17 mouse cellular contexts compared by ENCODE assay signal in genomic region chr12:109538641-109539040, GRCm38 (mm10).
DNase-seq lines count a peak whose midpoint lies in the region; ATAC-seq and TF ChIP-seq lines count a peak whose summit lies in the region.
"Had no signal": no experiment of that assay in that cellular context is flagged by ENCODE, and none has a peak within 500 bp of the region (broad histone marks: within the 10 kb centered on the region; RNA-seq: fewer than 3 reads in every experiment).

No protein-coding gene starts in this region.

- peak; percentile 60 for DNase-seq in adrenal gland, adult 8-10 months
- no peak for DNase-seq in adrenal gland, adult 18-20 months (ENCODE audit: low spot score in 2 of 2)
- DNase-seq in liver (no peak), NIH3T3 (ENCODE audit: low read depth) (peak; percentile 54), MN1 (ENCODE audit: low spot score) (no peak)
- DNase-seq in thymus, adult 2 months, result no peak
- DNase-seq: cerebellum, postnatal 10 days; kidney, adult 9 months; layer of hippocampus, postnatal 36 days; right cerebral cortex, adult 18-20 months; thymus, postnatal 36 days had no signal

- peaks cover 17% of the 10 kb centered on the region for H3K4me1 ChIP-seq in liver, embryonic 12.5 days
- peaks cover 9% of the 10 kb centered on the region for H3K4me1 ChIP-seq in embryonic facial prominence, embryonic 15.5 days
- no peaks in the 10 kb centered on the region for H3K4me1 ChIP-seq in thymus, adult 2 months (replicated peaks; ENCODE audit: control insufficient read depth, insufficient read depth, low read length)

- no peak overlapping the region for H3K9ac ChIP-seq in liver, embryonic 12.5 days
- H3K9ac ChIP-seq in embryonic facial prominence, embryonic 15.5 days, result no peak overlapping the region
- H3K9ac ChIP-seq: heart, embryonic 12.5 days; lung, embryonic 15.5 days had no signal

- no peak overlapping the region for H3K4me3 ChIP-seq in liver, embryonic 12.5 days
- H3K4me3 ChIP-seq in embryonic facial prominence, embryonic 15.5 days (replicated peaks), result no peak overlapping the region
- no peak overlapping the region for H3K4me3 ChIP-seq in thymus, adult 2 months (ENCODE audit: control insufficient read depth, insufficient read depth, low read length)
- H3K4me3 ChIP-seq: heart, embryonic 12.5 days; lung, embryonic 15.5 days; myocyte had no signal

- no peak for ATAC-seq in liver, embryonic 12.5 days
- no peak for ATAC-seq in embryonic facial prominence, embryonic 15.5 days (ENCODE audit: insufficient number of reproducible peaks, low FRiP score, low TSS enrichment, low read depth)

- no peak for TF ChIP-seq POLR2A in thymus, adult 2 months (IDR thresholded peaks at IDR 0.05; ENCODE audit: control insufficient read depth, extremely low read depth, insufficient read depth, low read length, poor library complexity)

- peak overlapping the region; percentile 25; the same call in 1 of the 2 replicates for H3K27ac ChIP-seq in liver, embryonic 12.5 days
- peak overlapping the region; percentile 61 for H3K27ac ChIP-seq in embryonic facial prominence, embryonic 15.5 days (replicated peaks)
- no peak overlapping the region for H3K27ac ChIP-seq in thymus, adult 2 months (ENCODE audit: control insufficient read depth, insufficient read depth, low read length)
- H3K27ac ChIP-seq: lung, embryonic 15.5 days; stomach, postnatal 0 days had no signal

- peaks cover 32% of the 10 kb centered on the region for H3K27me3 ChIP-seq in liver, embryonic 12.5 days (replicated peaks)
- no peaks in the 10 kb centered on the region for H3K27me3 ChIP-seq in embryonic facial prominence, embryonic 15.5 days
- no peaks in the 10 kb centered on the region for H3K27me3 ChIP-seq in thymus, adult 2 months (ENCODE audit: control insufficient read depth, insufficient read depth, low read length)
- H3K27me3 ChIP-seq: heart, embryonic 12.5 days; lung, embryonic 15.5 days had no signal

- H3K9me3 ChIP-seq in liver, embryonic 12.5 days (replicated peaks), result peaks cover 17% of the 10 kb centered on the region
- H3K9me3 ChIP-seq in embryonic facial prominence, embryonic 15.5 days (replicated peaks), result peaks cover 30% of the 10 kb centered on the region

- H3K4me2 ChIP-seq in liver, embryonic 12.5 days, result no peak overlapping the region
- H3K4me2 ChIP-seq in embryonic facial prominence, embryonic 15.5 days (replicated peaks), result no peak overlapping the region
- H3K4me2 ChIP-seq: heart, embryonic 12.5 days; lung, embryonic 15.5 days had no signal

- H3K36me3 ChIP-seq in liver, embryonic 12.5 days, result peaks cover 6% of the 10 kb centered on the region; the same call in 1 of the 2 replicates
- no peaks in the 10 kb centered on the region for H3K36me3 ChIP-seq in embryonic facial prominence, embryonic 15.5 days
- H3K36me3 ChIP-seq in thymus, adult 2 months (ENCODE audit: control insufficient read depth, insufficient read depth, low read length), result no peaks in the 10 kb centered on the region
- H3K36me3 ChIP-seq: lung, embryonic 15.5 days had no signal

- no peak for TF ChIP-seq CTCF in thymus, adult 2 months (IDR thresholded peaks at IDR 0.05; ENCODE audit: borderline replicate concordance, control insufficient read depth, extremely low read depth, insufficient read depth, low read length, poor library complexity)

- 79% methylated on average over 3 of the region's 3 CpGs for WGBS in liver, embryonic 12.5 days (ENCODE audit: insufficient replicate concordance)
- WGBS in embryonic facial prominence, embryonic 15.5 days, result 45% methylated on average over 3 of the region's 3 CpGs
- WGBS in thymus, adult 2 months, result 96% methylated on average over 3 of the region's 3 CpGs

Comparison
In these comparisons a context has a peak if more than half of its experiments do, and no peak if none do; other contexts are left out.
1. DNase-seq: peak in adrenal gland, adult 8-10 months (single experiment) and NIH3T3 (single experiment); none in adrenal gland, adult 18-20 months (0 of 2), liver (single experiment), thymus, adult 2 months (single experiment) and MN1 (single experiment).